Mouse (Mus musculus): ENCODE data around the gene Msx2. TPM values are rescaled to one million over a fixed set of nuclear protein-coding genes. Genes with fewer than 3 reads are reported as not detected.

Msx2 gene
- total RNA-seq, 1 experiment from 2014 or later: not detected

DNA sequence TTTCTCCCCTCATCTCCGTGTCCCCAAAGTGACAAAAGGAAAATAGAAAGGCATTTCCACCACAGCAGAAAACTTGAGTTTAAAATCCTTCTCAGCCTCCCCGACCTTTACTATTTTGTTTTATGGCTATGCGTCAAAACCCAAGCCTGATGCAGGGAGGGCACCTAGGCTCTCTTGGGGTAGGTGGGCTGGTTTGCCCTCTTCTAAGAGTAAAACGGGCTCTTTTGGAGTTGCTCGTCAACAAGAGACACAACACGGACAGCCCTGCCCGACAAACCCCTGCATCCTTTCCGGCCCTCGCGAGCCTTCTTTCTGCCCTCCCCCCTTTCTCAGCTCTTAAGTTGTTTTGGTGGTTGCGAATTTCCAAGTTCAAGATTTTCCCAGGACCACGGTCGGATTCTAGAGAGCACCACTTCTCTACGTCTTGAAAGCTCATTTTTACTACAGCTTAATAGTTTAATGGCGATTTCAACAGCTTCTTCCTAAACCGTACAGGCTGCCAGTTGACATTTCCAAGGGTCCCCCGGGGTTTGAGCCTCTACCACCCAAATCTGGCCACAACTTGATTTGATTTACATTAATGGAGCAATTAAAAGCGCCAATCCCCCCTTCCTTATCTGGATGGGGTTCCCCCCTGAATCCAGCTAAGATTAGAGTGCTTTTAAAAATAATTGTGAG, 6.5 kb downstream of the Msx2 start:
- no peak for ATAC-seq (replicated peaks; ENCODE audit: low read depth, poor library complexity, severe bottlenecking)

DNA sequence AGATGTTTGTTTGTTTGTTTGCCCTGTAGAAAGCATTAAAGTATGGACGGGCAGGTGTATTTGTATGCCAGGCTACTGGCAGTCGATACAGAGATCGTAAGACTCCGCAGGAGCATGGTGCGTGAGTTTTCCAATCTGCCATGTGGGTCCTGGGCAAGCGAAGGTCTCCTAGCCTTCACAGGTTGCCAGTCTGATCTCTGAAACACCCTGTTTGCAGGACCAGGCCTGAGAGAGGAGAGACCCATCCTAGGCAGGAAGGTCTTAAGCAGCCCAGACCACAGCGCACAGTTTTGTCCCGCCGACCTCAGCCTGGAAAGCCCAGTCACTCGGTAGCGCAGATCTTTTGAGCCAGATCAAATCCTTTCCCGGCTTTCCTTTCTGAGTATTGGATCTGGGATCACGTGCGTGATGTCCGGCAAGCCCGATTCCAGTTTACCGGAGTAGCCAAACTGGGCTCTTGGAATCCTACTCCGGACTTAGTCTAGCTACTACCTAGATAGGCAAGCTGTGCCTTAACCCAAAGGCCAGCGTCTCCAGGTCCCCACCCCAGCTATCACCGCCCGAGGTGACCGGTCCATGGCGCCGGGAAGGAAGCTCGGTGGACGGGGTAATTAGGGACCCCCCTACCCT, 7.6 kb downstream of the Msx2 start:
- no peak for ATAC-seq (replicated peaks; ENCODE audit: low read depth, poor library complexity, severe bottlenecking)

DNA sequence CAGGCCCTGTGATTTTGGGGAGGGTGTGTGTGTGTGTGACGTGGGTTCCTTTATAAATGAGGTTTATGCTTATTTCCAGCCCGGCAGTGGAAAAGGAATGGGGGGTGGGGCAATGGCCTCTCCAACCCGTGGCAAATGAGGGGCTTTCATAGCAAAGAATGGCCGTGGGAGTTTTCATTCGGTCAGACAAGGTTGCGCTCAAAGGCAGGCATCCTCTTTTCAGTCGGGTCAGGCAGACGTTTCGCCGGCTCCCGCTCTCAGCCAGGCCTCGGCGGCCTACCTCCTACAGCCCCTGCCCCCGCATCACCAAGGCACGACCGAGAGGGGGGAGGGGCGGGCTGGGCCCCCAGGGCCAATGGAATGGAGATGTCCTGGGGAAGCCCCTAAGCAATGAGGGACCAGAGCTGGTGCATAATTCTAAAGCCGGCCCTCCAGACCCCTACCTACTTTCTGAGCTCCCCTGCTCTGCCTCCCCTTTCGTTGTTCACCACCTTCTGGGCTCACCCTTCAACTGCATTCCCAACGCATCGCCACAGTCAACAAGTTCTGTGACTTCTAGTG, 8.4 kb downstream of the Msx2 start:
- ATAC-seq (replicated peaks; ENCODE audit: low read depth, poor library complexity, severe bottlenecking): no peak

DNA sequence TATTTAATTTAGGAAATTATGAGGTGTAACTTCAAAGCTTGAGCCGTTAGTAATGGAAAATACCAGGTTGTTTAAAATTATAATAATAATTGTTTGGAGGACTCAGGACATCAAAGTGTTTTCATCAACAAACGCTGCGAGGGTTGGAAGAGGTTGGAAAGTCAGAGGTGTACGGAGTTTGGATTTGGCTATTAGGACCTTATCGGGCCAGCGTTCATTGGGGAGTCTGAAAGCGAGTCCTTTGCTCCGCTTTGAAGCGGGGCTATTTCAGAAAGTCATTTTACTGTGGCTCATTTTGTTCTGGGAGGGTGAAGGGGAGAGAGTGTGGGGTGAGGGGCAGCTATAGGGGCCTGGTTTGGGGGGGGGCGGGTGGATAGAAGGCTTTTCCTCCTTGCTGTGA, 8.9 kb downstream of the Msx2 start:
- no peak for ATAC-seq (replicated peaks; ENCODE audit: low read depth, poor library complexity, severe bottlenecking)

DNA sequence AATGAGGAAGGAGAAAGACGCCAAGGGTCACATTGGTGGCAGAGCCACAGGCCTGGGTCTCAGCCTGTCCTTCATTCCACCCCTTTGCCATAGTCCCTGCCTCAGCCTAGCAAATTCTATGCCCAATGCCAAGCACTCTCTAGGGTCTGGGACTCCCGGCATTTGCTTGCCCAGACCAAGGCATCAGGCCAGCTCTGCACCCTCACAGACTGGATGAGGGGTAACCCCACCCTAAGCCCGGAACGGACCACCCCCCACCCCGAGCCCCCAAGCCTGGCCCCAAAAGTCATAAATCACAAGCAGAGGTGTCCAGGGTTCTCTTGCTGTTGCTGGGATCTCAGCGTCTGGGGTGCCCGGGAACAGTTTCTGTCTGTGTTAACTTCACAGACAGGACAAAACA, 9.8 kb downstream of the Msx2 start:
- no peak for ATAC-seq (replicated peaks; ENCODE audit: low read depth, poor library complexity, severe bottlenecking)

DNA sequence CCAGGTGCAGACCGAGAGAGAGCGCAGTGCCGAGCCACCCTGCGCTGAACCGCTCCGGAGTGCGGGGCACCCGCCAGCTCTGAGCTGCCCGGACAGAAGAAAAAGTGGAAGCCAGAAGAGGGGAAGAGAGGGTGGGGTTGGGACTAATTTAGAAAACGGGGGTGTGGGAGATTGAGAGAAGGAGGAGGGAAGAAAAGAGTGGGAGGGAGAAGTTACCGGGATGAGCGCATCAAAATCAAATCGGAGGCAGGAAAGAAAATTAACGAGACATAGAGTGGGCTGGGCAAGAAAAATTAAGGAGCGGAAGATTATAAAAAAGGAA, 10.3 kb downstream of the Msx2 start:
- ATAC-seq (replicated peaks; ENCODE audit: low read depth, poor library complexity, severe bottlenecking): no peak

DNA sequence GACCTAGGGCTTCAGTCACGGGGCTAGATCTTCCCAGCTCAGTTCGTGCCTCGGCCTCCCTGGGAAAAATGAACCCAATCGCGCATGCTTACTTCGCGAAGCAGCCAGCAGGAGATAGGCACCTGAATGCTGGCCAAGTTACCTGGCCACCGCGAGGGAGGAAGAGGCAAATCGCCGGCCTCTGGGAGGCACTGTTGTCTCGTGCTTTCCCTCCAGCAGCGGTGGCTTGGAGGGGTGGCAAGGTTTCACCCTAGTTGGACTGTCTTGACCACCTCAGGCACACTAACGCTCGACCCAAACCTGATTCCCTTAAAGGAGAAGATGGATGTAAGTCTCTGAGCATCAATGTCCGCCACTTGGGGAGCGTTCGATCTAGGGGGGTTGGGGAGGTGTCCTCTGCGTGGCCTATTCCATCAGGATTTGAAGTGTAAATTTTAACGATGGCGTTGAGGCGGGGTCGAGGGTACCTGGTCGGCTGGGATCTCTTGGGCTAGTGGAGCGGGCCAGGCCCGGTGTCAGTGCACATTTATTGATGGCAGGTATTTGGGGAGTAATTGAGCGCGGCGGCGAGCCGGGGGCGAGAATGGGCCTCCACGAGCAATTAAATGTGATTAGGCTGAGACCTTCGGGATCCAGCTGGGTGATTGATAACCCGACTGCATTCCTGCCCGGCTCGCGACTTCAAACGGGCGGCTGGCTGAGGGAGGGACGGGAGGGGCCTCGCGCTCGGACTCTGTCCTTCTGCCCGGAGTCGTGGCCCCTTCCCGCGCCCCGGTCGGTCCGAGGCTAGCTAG, 10.8 kb downstream of the Msx2 start:
- 0 out of 2 replicates have a peak, but pooled peaks have one; percentile 32 for ATAC-seq (replicated peaks; ENCODE audit: low read depth, poor library complexity, severe bottlenecking)

DNA sequence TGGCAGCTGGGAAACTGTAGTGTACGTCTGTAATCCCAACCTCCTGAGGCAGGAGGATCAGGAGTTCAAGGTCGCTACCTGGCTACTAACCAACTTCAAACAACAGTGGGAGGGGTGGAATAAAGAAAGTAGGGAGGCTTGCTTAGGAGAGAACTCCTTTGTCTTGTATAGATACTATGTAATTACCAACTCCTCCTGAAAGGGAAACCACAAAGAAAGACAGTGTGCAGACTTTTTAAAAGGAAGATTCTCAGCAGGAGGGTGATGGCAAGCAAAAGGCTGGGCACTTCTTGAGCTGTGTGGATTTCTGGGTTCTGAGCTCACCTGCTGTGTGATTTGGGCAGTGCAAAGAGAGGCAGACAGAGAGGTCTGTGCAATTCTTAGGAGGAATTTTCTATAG, 11.5 kb downstream of the Msx2 start:
- ATAC-seq (replicated peaks; ENCODE audit: low read depth, poor library complexity, severe bottlenecking): no peak

DNA sequence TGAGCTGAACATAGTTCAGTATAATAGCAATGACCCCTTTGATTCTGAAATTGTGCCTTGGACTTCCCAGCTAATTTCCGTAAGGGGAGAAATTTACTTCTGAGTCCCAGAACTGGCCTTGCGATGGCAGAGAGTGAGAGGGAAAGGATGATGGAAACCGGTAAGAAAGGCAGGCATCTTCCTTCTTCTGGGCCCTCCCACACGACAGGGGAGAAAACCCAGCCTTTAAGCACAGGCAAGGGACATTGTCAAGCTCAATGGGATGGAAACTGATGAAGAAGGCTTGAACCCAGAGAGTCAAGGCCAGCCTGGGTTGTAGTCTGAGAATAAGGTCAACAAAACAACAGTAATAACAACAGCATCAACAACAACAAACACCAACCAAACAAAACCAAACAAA, 14.1 kb downstream of the Msx2 start:
- ATAC-seq (replicated peaks; ENCODE audit: low read depth, poor library complexity, severe bottlenecking): no peak

DNA sequence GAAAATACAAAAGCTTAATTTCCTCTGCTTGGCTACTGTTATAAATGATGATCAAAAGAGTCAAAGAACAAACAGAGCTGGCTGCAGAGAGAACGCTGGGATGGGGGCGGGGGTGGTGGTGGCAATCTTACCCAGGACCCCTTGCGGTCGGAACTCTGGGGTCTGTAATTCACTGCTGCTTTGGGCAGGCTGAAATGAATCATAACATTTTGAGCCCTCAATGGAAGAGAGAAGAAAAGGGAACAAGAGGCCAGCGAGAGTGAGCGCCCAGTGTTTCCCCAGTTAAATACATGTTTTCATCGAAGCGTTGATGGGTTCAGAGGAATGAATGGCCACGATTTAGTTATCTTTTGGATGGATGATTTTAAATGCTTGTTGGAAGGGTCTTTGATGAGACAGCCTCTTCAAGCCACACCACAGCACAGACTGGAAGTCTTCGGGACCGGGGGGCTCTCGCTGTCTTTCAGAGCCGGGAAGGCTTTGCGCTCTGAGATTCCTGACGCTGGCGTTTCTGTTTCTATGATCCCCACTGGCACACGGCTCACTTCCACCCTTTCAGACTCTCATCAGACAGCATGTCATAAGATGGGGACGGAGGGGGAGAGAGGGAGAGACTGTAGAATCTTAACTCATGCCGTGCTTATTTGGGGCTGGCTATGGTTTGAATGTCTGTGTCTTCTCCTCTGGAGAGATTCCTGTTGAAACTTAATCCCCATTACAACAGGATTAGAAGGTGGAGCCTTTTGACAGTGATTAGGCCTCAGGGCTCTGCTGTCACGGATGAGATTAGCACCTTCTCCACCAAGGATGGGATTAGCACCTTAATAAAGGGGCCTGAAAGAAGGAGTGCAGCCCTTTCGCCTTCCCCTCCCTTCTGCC, 17.8 kb downstream of the Msx2 start:
- ATAC-seq (replicated peaks; ENCODE audit: low read depth, poor library complexity, severe bottlenecking): no peak

DNA sequence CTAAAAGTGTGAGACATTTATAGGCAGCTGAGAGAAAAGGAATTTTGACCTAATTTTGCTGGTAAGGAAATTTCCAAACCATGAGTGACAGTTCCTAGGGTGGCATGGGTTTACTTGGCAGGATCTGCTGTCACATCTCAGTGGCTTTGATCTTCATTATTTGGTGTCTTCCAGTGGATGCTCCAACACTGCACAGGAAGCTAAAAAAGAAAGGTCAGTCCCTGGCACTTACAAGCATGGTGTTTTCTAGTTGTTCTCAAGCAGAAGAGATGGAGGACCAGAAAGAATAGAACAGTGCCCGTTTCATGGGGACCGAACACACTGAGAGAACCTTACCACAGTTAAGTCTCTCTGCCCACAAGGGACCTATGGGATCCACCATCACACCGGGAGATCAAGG, 18.9 kb downstream of the Msx2 start:
- ATAC-seq (replicated peaks; ENCODE audit: low read depth, poor library complexity, severe bottlenecking): no peak

DNA sequence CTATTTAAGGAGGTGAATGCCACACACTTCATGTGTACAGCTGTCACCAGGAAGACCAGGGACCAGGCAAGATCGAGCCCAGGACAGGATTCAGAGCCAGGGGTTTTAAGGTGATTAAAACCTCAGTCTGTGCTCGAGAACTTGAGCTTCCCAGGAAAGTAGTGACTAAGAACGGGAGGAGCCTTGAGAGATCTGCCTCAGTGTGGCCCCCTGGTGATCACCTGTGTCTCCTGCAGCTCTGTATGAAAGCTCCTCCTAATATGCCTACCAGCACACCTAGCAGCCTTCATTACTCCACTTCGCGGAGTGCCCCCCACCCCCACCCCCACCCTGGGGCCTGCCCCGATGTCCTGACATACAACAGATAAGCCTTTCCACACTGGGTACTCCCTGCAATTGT, 25.3 kb downstream of the Msx2 start:
- peak; percentile 60; the same call in 1 of the 2 replicates for ATAC-seq (replicated peaks; ENCODE audit: low read depth, poor library complexity, severe bottlenecking)

DNA sequence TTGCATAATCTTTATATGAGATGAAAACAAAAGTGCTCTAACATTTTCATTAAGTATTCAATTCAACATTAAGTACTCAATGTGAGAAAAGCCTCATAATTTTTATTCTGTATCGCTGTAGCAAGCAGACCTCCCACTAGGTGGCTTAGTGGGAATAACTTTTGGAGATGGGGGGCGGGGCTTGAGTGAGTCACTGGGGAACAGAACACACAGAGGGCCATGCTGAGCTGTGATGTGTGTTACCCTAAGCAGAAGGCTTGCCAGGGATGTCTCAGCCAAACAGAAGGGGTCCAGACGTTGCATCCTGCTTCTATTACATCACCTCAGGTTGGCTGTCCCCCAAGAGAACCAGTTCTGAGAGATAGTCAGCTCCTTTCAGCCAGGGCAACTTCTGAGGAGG, 29.3 kb downstream of the Msx2 start:
- ATAC-seq (replicated peaks; ENCODE audit: low read depth, poor library complexity, severe bottlenecking): peak; percentile 66

DNA sequence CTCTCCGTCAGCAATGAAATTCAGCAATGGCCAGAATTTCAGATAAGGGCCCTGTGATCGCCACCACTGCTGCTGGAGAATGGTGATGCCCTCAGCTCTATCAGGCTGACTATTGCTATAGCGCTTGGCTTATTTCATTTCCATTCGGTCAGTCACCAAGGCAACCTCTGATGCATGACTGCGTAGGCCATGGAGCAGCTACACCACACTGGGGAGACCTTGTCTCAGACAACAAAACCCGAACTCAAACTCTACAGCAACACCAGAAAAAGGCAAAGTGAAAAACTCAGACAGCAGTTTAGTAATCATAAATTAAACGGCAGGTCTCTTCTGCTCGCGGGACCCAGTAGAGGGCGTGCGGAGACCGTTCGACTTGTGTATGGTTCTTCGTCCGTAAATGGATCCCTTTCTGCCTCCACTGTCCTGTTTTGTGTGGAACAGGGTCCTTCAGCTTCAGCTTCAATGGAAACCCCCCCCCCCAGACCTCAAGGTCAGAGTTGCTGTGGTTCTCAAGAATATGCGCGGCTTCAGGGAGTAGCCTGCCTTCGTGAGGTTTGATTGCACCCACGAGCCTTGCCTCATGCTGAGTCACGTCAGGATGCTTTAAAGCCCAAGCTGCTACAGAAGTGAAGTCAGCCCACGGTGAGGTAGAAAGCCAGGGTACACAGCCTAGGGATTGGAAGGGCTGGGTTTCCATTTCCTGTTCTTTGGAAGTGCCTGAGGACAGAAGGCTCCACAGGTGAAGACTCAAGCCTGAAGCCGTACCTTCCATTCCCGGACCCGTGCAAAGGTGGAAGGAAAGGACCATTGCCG, 30.5 kb downstream of the Msx2 start:
- 0 out of 2 replicates have a peak, but pooled peaks have one; percentile 45 for ATAC-seq (replicated peaks; ENCODE audit: low read depth, poor library complexity, severe bottlenecking)

DNA sequence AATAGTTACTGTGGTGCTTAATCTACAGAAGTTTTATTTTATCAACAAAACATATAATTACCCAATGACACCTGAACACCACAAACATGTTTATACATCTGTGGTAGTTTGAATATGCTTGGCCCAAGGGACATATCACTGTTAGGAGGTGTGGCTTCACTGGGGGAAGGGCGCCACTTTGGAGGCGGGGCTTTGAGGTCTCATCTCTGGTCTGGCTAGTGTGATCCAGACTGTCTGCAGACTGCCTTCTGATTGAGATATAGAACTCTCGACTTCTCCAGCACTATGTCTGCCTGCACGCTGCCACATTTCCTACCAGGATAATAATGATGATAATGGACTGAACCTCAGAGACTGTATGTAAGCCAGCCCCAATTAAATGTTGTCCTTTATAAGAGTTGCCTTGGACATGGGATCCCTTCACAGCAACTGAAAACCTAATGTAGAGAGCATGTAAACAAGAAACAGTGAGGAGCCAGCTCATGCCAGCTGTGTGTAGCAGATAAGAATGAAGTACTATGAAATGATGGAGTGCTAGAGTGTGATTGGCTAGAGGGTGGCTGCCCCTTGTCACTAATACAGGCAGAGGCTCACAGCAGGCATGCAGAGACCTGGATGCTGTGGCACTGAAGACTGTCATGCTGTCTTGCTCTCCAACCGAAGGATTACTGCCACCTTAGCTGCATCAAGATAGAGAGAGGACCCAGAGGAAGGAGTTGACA, 31.4 kb downstream of the Msx2 start:
- no peak for ATAC-seq (replicated peaks; ENCODE audit: low read depth, poor library complexity, severe bottlenecking)

DNA sequence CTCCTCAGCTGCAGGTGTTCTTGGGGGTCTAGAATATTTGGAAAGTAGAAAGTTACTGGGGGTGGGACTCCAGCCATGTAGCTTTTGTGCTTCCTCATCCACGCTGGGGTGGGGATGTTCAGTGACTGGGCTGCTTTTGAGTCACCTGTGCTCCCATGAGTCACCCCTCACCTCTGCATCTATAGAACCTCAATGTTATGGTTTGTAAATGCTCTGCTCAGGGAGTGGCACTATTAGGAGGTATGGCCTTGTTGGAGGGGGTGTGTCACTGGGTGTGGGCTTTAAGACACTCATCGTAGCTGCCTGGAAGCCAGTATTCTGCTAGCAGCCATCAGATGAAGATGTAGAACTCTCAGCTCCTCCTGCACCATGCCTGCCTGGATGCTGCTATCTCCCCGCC, 32.9 kb downstream of the Msx2 start:
- ATAC-seq (replicated peaks; ENCODE audit: low read depth, poor library complexity, severe bottlenecking): no peak

DNA sequence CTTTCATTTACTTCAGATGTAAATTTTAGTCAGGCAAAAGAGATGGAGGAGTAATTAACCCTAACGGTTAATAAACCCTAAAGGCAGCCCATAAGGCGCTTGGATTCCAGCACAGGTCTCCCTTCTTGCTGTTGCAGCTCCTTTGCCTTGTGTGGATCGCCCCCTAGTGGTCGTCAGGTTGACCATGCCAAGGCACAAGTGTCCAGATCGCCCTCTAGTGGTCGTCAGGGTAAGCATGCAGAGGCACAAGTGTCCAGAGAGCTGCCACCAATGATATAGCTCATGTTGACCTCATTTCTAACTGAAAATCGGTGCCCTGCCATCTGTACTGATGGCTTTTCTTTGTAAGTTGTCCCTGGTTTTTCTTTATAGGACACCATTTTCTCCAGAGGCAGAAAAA, 46.4 kb downstream of the Msx2 start:
- ATAC-seq (replicated peaks; ENCODE audit: low read depth, poor library complexity, severe bottlenecking): peak; percentile 99

DNA sequence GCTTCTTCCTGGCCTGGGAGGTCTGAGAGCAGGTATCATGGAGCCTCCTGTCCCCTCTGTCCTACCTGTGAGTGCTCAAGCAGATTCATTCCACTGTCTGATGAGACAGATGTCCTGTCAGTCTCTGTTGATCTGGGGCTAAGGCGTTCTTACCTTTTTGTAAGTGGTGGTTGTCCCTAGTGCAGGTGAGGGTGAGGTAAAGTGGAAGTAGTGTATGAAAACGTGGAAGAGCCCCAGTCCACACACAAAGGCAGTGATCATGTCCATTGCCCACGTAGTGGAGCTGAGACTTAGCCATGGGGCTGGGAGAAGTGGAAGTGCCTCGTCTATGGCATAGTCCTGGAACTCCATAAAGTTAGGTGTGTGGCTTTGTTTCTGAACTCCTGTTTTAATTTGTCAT, 51.7 kb downstream of the Msx2 start:
- no peak for ATAC-seq (replicated peaks; ENCODE audit: low read depth, poor library complexity, severe bottlenecking)

DNA sequence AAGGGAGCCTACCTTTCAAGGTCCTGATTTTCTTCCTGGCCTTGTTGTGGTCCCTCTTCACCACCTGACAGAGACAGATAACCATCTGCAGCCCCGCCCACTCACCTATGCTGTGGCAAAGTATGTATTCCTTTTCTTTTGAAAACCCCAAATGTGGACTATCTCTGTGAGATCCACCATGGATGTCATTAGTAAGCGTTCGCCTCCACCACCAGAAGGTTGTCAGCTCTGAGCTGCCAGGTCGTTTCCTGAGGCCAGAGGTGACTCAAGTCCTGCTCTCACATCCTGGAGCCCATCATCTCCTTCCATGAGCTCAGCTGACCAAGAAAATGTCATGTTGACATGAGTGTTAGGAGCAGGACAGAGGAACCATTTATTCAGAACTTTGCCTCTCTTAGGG, 52.1 kb downstream of the Msx2 start:
- ATAC-seq (replicated peaks; ENCODE audit: low read depth, poor library complexity, severe bottlenecking): no peak

Measured in common myeloid progenitor, adult 5-6 weeks (primary cell).